Mouse (Mus musculus) heart, postnatal 10 days (tissue): ENCODE results near the gene Macf1. TPM values are rescaled to one million over a fixed set of nuclear protein-coding genes. Genes with fewer than 3 reads are reported as not detected.
A peak's percentile ranks its signal among the peaks of the same experiment; 100 is the strongest.
"Not testable (repeated sequence)": the region's sequence is repeated elsewhere in the genome, so short reads cannot be mapped to it uniquely, and the experiment has no call there.

Source experiments
- DNase-seq, 2 experiments: peaks; one replicate each; pipeline ENCODE4 v3.0.0; 2021
- intact Hi-C: fragments of 180-260 bp; cut with DNase I; formaldehyde crosslinking; loops from one replicate; pipeline ENCODE4 v1.15.1; 2025
- total RNA-seq, 2 experiments: library from RNA; stranded (reverse); gene quantifications; 2 replicates each; pipeline ENCODE4 v1.2.3; 2021

The Macf1 gene
- total RNA-seq, 2 experiments from 2014 or later, result 316 to 364 TPM

DNA sequence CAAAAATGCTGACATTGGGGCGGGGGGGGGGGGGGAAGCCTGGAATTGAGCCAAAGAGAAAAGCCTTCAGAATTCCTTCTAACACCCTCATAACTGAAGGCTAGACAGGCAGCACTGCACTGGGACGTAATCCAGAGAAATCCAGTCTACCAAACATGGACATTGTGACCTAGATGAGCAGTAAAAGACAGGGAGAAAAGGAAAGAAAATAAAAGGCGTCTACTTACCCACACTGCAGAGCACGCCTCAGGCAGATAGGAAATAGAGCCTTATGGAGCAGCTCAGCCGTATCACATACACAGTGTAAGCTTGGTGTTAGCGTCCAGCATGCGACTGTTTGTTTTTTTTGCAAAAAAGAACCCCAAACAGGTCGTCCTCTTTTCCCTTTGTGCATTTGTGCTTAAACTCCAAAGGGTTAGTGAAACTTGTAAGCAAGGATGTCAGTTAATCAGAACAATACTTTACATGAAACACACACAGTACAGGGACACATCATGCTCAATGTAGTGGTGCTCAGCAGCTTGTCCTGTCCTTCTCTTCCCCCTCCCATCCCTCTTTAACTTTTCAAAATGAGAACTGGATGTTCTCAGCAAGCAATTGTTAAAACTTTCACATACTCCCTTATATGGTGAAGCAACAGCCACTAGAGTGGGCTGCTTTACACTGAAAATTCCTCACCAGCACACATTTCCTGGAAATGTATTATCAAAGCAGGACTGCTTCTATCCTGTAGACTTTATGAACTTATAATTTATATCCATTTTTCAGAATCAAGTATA, 205.3 kb downstream of the Macf1 start:
- intact Hi-C loops, result no loop called here
- DNase-seq, result no peak

DNA sequence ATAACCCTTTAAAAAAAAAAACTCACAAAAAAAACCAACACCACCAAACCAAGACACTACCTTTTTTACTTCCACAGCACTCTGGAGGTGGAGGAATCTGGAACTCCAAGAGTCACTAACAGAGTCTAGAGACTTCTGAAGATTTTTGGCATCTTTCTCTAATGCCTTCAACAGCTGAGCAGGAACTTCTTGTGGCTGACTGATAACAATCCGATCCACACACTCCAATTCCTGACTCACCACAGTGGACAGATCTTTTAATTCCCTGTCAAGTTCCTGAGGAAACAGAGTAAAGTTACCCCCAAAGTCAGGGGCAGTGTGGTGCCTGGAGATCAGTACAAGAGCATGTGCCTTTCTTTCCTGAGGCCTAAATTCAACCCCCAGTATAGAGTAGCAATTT, 218.4 kb downstream of the Macf1 start:
- intact Hi-C loops, result no loop called here
- DNase-seq, result peak in 1 of 2 experiments; percentile 39

DNA sequence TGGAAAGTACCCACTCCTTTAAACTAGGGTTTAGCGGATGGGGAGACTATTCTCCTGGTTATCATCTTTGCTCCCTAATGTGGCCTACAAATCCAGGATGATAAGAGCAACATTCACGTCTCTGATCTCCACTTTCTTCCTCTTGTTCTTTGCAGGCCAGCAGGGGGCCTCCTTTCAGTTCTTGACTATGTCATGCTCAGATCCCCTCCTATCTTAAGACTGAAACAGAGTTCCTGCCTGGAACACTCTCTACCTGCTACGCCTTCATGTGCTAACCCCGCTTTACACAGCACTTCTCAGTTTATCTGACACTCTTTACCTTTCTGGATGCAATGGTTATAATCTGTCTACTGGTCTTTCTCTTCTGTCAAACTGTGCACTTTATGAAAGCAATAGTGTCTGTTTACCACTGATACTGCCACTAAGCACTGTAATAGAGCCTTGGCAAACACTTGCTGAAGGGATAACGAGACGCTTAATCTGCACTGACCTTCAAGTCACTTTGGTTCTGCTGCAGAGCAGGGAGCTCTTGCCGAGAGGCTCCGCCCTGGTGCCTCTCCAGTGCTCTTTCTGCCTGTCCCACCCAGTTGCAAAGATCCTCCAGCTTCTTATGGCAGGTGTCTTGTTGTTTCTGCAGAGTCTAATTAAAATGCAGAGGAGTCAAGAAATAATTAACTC, 223.4 kb downstream of the Macf1 start:
- peak; percentile 38 to 54 for DNase-seq

DNA sequence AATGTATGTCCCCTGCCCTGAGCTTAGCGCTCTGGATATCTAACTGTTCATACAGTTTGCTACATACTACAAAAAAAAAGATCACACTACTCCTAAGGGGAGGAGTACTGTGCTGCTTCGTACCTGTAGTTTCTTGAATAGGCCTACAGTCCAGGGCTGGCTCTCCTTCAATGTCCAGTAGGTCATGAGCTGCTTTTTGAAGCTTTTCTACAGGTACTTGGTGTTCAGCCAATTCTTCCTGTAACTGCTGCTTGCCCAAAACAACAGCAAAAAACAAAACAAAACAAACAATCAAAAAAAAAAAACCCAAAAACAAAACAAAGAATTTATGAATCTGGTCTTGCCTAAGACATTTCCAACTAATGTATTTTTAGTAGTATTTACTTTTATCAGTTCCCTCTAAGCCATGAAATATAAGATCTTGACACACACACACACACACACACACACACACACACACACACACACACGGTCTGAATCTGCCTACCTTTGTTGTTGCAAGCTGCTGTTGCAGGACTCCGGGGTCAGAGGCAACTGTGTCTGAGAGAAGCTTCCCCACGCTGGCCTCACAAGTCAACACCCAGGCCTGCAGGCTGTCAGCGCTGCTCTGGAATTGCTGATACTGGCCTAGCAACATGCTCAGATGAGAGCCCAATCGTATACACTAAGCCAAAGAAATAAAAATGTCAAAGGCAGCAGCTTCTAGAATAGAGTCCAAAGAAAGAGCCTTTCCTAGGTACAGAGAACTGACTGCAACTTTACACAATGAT, 229.1 kb downstream of the Macf1 start:
- intact Hi-C loops, result loop anchor here (5.0 kb wide), 2 partner anchors 42 to 148 kb away; no protein-coding TSS in a partner anchor
- peak; percentile 72 to 76 for DNase-seq

More for the DNA sequence above, 223.4 kb downstream of the Macf1 start:
- intact Hi-C loops, result no loop called here

DNA sequence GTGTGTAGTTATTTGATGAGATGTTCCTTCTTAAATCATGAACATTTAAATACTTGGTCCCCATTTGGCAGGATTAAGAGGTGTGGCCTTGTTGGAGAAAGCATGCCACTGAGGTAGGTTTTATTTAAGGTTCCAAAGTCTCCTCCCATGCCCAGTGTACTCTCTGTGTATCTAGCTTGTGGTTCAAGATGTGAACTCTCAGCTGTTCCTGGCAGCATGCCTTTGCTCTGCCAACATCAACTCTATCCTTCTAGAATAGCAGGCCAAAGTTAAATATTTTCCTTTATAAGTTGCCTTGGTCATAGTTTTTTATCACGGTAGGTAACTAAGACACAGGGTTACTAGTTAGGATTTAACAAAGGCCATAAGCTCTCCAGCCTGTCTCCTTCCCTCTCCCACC, 230.4 kb downstream of the Macf1 start:
- no peak for DNase-seq
- intact Hi-C loops, result loop anchor here (5.0 kb wide), 2 partner anchors 44 to 146 kb away; no protein-coding TSS in a partner anchor

DNA sequence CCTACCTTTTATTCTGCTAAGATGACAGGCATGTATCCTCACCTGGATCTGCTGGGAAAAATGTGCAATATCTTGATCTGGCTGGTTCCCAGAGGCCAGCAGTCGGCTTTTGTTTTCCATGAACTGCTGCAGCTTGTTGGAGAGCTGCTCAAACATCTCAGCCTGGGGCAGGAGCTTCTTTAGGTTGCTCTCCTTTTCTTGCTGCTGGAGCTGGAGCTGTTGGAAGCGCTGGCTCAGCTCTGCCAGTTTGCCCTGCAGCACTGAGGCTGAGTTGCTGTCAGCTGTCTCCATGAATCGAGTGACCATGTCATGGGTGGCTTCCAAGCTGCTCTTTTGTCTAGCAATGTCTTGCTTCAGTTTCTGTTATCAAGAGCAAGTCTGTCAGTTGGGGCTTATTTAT, 232.2 kb downstream of the Macf1 start:
- no peak for DNase-seq
- intact Hi-C loops, result loop anchor here (5.0 kb wide), 2 partner anchors 45 to 145 kb away; no protein-coding TSS in a partner anchor

DNA sequence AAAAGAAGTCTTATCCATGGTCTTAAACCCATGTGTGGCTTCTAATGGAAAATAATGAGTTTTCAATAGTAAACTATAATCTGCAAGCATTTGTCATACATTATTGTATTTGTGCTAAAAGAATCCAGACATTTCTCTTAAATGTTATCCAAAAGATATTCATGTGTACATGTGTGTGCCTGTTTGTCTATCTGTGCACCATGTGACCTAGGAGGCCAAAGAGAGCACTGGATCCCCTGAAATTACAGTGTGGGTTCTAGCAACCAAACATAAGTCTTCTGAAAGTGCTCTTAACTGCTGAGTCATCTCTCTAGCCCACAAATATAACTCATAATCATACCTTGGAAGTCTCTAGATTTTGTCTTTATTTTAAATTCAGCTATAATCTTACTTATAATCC, 234.9 kb downstream of the Macf1 start:
- no peak for DNase-seq
- intact Hi-C loops, result no loop called here

DNA sequence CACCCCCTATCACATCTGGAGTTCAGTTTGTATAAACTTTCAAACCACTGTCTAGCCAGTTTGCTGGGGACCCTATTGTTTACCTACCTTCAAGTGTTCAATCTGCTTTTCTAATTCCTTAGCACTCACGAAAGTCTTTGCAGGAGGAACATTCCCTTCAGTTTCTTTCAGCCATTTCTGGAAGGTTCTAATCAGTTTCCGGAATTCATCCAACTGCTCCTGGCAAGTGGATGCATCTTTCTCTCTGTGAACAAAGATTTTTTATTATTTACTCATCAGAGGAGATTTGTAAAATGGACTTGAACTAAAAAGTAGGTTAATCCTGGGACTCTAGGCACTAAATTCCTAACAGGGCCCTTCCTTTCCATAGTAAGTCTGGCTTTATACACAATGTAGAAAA, 236.1 kb downstream of the Macf1 start:
- intact Hi-C loops, result no loop called here
- peak; percentile 49 to 50 for DNase-seq

DNA sequence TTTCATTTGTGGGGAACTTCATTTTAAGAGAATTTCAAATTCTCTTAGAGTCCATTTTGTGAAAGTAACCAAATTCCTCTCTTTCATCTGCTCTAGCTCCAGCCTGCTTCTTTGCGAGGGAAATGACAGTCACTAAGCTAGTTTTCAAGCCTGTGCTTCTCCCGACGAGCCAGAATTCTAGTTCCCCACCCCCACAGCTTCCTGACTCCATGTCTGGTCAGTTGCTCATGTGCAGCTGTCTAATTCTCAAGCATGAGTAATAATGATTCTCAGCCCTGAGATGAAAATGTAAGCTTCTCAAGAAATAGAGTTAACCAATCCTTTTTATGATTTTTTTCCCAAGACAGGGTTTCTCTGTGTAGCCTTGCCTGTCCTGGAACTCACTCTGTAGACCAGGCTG, 236.9 kb downstream of the Macf1 start:
- intact Hi-C loops, result no loop called here
- DNase-seq, result peak; percentile 72

DNA sequence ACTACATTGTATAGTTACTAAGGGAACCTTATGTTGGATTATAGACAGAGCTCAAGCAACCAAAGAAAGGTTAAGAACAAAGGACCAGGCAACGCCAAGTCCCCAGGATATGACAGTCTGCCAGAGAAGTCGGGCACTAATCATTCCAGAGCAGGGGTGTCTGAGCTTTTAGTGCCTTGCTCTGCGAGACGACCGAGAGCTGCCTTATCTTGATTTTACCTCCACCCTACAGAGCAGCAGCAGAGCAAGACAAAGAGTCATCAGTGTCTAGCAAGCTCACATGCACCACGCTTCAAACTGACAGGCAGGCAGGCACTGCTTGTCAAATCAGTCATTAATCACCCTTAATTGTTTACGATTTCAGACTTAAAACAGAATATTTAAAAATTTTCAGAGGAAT, 237.4 kb downstream of the Macf1 start:
- peak; percentile 30 to 34 for DNase-seq
- intact Hi-C loops, result no loop called here

DNA sequence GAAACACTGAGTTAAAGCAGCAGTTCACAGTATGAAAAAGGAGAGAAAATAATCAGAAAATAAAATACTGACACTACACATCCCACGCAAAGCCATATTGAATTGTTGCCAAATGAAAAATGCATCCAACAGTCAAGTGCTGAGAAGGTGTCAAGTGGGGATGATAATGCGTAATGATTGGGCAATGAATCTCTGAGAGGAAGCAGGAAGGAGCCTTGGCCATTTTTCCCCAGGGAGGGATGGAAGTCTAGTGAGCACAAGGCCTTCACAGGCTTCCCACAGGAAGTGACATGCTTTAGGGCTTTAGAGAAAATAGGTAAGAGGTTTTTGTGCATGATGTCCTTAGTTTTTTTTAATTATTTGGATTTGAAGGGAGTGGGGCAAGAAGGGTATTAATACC, 237.9 kb downstream of the Macf1 start:
- peak; percentile 51 to 59 for DNase-seq
- intact Hi-C loops, result not testable (repeated sequence)

DNA sequence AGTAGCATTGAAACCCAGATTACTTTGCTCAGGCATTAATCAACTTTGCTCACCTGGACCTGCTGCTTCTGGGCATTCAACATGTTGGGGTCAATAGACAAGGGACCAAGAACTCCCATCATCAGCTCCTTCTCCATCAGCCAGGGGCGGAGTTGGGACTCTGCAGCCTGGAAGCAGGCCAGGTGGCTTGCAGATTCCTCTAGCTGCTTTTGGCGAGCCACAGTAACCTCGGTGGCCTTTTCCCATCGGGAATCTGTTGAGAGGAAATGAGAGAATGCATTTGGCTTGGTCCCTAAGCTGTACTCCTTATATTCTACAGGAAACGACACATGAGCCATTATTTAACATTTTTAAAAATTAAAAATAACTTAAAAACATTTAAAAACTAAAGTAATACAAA, 245.7 kb downstream of the Macf1 start:
- peak; percentile 86 to 88 for DNase-seq
- intact Hi-C loops, result no loop called here

DNA sequence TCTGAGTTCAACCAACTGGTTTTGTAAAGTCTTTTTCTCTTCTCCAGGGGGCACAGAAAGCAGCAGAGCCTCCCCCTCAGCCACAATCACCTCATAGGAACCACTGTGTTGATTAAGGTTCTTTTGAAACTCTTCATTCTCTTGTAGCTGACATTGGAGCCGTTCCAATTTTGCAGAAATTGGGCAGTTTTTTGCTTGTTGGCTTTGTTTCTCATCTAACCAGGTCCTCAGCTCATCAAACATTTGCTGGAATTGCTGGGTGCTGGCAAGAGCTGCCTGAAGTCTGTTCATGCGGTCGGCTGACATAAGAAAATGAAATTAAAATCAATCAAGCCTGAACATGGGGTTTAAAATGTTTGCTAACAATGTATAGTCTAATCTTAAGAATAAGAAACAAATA, 251.0 kb downstream of the Macf1 start:
- no peak for DNase-seq
- intact Hi-C loops, result loop anchor here (5.0 kb wide), 1 partner anchor 36 kb away; no protein-coding TSS in a partner anchor

DNA sequence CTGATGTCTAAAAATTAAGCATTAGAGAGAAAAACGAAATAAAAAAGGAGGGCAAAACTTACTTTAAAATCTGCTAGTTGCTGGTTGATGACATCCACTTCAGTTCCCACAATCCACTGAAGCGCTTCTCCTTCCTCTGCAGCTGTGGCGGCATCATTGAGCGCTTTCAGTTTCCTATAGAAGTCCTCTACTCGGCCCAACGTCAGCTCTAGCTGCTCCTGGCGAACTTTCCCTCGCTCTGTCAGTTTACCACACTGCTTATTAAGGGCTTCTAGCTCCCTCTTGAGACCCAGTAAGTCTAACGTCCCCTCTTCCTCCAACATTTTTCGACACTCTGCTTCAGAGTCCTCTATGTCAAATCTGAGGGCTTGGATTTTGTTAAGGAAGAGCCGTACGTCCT, 252.2 kb downstream of the Macf1 start:
- intact Hi-C loops, result loop anchor here (5.0 kb wide), 1 partner anchor 35 kb away; no protein-coding TSS in a partner anchor

DNA sequence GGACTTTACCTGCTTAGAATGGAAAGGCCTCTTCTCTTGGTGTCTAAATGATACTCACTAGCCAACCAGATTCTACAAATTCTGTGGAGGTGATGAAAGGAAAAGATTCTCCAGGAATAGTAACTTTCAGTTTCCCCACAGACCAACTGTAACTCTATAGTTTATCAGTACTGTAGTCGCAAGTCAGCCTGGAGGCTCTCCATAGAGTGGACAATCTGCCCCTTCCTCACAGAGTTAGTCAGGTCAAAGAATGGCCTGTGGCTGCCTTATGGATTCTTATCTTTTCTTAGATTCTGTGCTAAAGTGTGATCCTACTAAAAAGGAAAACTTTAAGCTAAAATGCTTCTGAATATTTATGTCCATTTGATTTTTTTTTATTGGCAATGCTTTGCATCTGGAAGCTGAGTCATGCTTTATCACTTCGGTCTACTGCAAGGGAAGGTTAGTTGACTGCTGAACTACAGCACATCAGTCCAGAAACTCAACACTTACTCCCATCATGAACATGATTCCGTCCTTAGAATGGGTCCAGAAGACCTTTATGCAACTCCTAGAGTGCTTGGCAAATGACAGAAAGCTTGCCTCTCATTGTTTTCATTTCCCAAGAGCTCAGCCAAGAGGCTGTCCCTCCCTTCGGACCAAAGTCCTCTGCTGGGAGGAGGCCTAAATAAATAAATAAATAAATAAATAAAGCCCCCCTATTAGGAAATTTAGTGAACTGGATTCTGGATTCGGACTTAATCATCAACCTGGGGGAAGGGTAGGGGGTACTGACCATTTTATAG, 256.1 kb downstream of the Macf1 start:
- no peak for DNase-seq
- intact Hi-C loops, result loop anchor here (2.0 kb wide), 1 partner anchor 15 kb away; no protein-coding TSS in a partner anchor

More for the DNA sequence above, 252.2 kb downstream of the Macf1 start:
- DNase-seq, result no peak

DNA sequence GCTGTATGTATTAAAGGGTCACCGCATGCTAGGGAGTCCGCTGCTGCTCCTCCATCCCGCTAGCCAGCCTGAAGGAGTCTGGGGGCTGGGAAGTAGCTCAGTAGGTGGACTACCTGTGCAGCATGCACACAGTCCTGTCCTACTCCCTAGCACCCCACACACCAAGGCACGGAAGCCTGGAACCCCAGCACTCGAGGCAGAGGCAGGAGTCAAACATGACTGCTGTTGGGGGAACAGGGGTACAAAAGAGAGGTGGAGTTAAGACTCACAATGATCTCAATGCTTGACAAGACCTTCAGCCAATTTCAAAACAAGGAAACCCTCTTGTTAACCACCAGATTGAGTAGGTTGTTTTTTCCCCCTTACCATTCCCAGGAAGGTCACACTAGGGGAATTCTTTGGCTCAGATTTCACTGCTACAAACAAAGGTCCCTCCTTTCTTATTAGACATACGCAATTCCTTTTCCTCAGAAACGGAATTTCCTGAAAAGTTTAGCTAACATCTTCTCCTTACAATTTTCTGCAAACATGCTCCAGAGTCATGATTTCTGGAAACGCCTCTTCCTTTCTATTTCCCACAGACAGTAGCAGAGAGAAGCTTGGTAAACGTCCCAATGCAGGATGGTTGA, 256.8 kb downstream of the Macf1 start:
- DNase-seq, result no peak
- intact Hi-C loops, result loop anchor here (2.0 kb wide), 1 partner anchor 15 kb away; no protein-coding TSS in a partner anchor

DNA sequence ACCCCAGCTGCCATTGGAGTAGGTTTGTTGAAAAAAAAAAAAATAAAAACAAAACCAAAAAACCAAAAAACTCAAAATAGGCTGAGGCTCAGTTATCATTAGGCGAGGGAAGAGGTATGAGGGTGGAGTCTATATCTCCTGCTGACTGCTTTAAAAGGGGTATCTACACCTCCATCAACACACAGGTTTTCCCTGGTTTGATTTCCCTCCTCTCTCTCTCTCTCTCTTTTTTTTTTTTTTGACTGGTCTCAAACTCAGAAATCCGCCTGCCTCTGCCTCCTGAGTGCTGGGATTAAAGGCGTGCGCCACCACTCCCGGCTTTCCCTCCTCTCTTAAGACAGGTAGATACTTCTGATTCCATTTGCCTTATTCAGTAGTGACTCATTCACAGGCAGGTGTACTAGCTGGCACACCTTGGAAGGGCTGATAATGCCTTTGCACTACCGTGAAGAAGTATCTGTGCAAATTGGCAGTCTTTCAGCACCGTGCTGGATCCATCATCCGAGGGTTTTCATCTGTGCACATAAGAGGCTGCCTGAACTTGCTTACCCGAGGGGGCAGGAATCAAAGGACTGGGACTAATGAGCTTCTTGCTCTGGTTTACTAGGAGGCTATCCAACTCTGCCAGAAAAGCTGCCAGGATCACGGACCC, 257.6 kb downstream of the Macf1 start:
- intact Hi-C loops, result loop anchor here (2.0 kb wide), 1 partner anchor 14 kb away; no protein-coding TSS in a partner anchor
- DNase-seq, result no peak

DNA sequence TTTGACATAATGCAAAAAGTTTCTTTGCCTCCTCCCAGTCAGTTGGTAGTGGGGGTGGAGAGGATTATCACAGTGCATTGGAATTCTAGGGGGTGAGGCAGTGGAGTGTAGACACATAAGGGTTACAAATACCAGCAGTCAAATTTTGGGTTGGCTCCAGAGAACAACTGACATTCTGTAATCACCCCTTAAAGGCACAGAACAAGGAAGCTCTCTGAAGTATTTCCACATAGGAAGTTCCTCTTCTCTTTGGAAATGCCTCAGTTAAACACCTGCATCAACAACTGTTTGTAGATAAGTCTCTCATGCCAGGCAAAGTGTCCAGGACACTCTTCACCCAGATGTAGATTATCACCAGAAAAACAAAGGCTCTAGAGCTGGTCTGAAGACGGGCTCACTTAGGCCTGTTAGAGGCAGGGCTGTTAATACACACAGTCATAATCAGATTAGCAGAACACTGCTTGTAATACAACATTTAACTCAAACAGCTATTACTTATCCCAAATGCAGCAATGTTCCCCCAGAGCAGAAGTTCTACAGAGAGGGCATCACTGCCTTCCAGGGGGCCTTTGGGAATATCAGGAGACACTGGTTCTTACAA, 258.4 kb downstream of the Macf1 start:
- DNase-seq, result peak; percentile 84 to 85
- intact Hi-C loops, result loop anchor here (2.0 kb wide), 1 partner anchor 13 kb away; no protein-coding TSS in a partner anchor

DNA sequence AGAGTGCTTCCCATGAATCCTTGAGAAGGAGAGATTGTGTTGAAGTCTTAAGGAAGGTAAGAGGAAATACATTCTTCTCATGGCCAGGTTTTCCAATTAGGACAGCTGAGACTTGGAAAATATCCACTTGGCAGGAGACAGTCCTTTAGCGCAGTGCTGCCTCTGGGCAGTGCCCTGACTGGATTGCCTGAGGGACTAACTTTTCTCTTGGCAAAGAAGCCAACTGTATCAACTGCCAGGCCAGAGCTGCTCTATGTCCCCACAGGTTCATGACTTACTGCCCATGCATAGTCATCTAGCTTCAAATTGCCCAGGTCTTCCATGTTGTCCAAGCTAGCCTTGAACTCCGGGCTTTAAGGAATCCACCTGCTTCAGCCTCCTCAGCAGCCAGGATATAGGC, 260.1 kb downstream of the Macf1 start:
- intact Hi-C loops, result no loop called here
- DNase-seq, result peak in 1 of 2 experiments; percentile 60
